Mouse (Mus musculus): ENCODE data around the gene Stard3nl. TPM values are rescaled to one million over a fixed set of nuclear protein-coding genes. Genes with fewer than 3 reads are reported as not detected.

Gene Stard3nl
- polyA plus RNA-seq, 1 experiment, result 104 TPM

GRCm38 (mm10) chr13:19410694-19411093, 15.1 kb upstream of the Stard3nl start:
- no peak for TF ChIP-seq CTCF (IDR thresholded peaks at IDR 0.05; ENCODE audit: borderline replicate concordance, extremely low read depth, insufficient read depth, insufficient read length)
- no peak for TF ChIP-seq POLR2A (IDR thresholded peaks at IDR 0.05; ENCODE audit: borderline replicate concordance, extremely low read depth, insufficient read depth, insufficient read length, poor library complexity, severe bottlenecking)
- DNase-seq (ENCODE audit: low read depth), result no peak

- TF ChIP-seq POLR2A (IDR thresholded peaks at IDR 0.05; ENCODE audit: borderline replicate concordance, extremely low read depth, insufficient read depth, insufficient read length, poor library complexity, severe bottlenecking) (no peak), CTCF (IDR thresholded peaks at IDR 0.05; ENCODE audit: borderline replicate concordance, extremely low read depth, insufficient read depth, insufficient read length) (no peak)
- no peak for DNase-seq (ENCODE audit: low read depth)
These were observed 12.4 kb upstream of the Stard3nl start for GRCm38 (mm10) chr13:19407953-19408352.

GRCm38 (mm10) chr13:19404623-19405022, 9.0 kb upstream of the Stard3nl start:
- TF ChIP-seq POLR2A (IDR thresholded peaks at IDR 0.05; ENCODE audit: borderline replicate concordance, extremely low read depth, insufficient read depth, insufficient read length, poor library complexity, severe bottlenecking), result no peak
- no peak for TF ChIP-seq CTCF (IDR thresholded peaks at IDR 0.05; ENCODE audit: borderline replicate concordance, extremely low read depth, insufficient read depth, insufficient read length)
- DNase-seq (ENCODE audit: low read depth), result no peak

- no peak for TF ChIP-seq CTCF (IDR thresholded peaks at IDR 0.05; ENCODE audit: borderline replicate concordance, extremely low read depth, insufficient read depth, insufficient read length)
- TF ChIP-seq POLR2A (IDR thresholded peaks at IDR 0.05; ENCODE audit: borderline replicate concordance, extremely low read depth, insufficient read depth, insufficient read length, poor library complexity, severe bottlenecking), result no peak
- no peak for DNase-seq (ENCODE audit: low read depth)
These were observed 552 bp downstream of the Stard3nl start for GRCm38 (mm10) chr13:19394798-19395687.

- TF ChIP-seq CTCF (IDR thresholded peaks at IDR 0.05; ENCODE audit: borderline replicate concordance, extremely low read depth, insufficient read depth, insufficient read length) (no peak), POLR2A (IDR thresholded peaks at IDR 0.05; ENCODE audit: borderline replicate concordance, extremely low read depth, insufficient read depth, insufficient read length, poor library complexity, severe bottlenecking) (no peak)
These were observed 1.4 kb downstream of the Stard3nl start for GRCm38 (mm10) chr13:19394171-19394570.

GRCm38 (mm10) chr13:19393731-19394130, 1.9 kb downstream of the Stard3nl start:
- no peak for DNase-seq (ENCODE audit: low read depth)
- TF ChIP-seq POLR2A (IDR thresholded peaks at IDR 0.05; ENCODE audit: borderline replicate concordance, extremely low read depth, insufficient read depth, insufficient read length, poor library complexity, severe bottlenecking), result no peak
- TF ChIP-seq CTCF (IDR thresholded peaks at IDR 0.05; ENCODE audit: borderline replicate concordance, extremely low read depth, insufficient read depth, insufficient read length), result no peak

More at GRCm38 (mm10) chr13:19394171-19394570, 1.4 kb downstream of the Stard3nl start:
- DNase-seq (ENCODE audit: low read depth), result peak; percentile 20

GRCm38 (mm10) chr13:19391608-19392007, 4.0 kb downstream of the Stard3nl start:
- DNase-seq (ENCODE audit: low read depth), result no peak
- TF ChIP-seq POLR2A (IDR thresholded peaks at IDR 0.05; ENCODE audit: borderline replicate concordance, extremely low read depth, insufficient read depth, insufficient read length, poor library complexity, severe bottlenecking) (no peak), CTCF (IDR thresholded peaks at IDR 0.05; ENCODE audit: borderline replicate concordance, extremely low read depth, insufficient read depth, insufficient read length) (no peak)

- no peak for DNase-seq (ENCODE audit: low read depth)
- no peak for TF ChIP-seq POLR2A (IDR thresholded peaks at IDR 0.05; ENCODE audit: borderline replicate concordance, extremely low read depth, insufficient read depth, insufficient read length, poor library complexity, severe bottlenecking)
- no peak for TF ChIP-seq CTCF (IDR thresholded peaks at IDR 0.05; ENCODE audit: borderline replicate concordance, extremely low read depth, insufficient read depth, insufficient read length)
These were observed 5.3 kb downstream of the Stard3nl start for GRCm38 (mm10) chr13:19390296-19390695.

- TF ChIP-seq CTCF (IDR thresholded peaks at IDR 0.05; ENCODE audit: borderline replicate concordance, extremely low read depth, insufficient read depth, insufficient read length) (no peak), POLR2A (IDR thresholded peaks at IDR 0.05; ENCODE audit: borderline replicate concordance, extremely low read depth, insufficient read depth, insufficient read length, poor library complexity, severe bottlenecking) (no peak)
- DNase-seq (ENCODE audit: low read depth), result peak; percentile 36
These were observed 5.7 kb downstream of the Stard3nl start for GRCm38 (mm10) chr13:19389896-19390295.

GRCm38 (mm10) chr13:19389434-19389833, 6.2 kb downstream of the Stard3nl start:
- TF ChIP-seq CTCF (IDR thresholded peaks at IDR 0.05; ENCODE audit: borderline replicate concordance, extremely low read depth, insufficient read depth, insufficient read length) (no peak), POLR2A (IDR thresholded peaks at IDR 0.05; ENCODE audit: borderline replicate concordance, extremely low read depth, insufficient read depth, insufficient read length, poor library complexity, severe bottlenecking) (no peak)
- no peak for DNase-seq (ENCODE audit: low read depth)

GRCm38 (mm10) chr13:19385226-19385625, 10.4 kb downstream of the Stard3nl start:
- no peak for TF ChIP-seq POLR2A (IDR thresholded peaks at IDR 0.05; ENCODE audit: borderline replicate concordance, extremely low read depth, insufficient read depth, insufficient read length, poor library complexity, severe bottlenecking)
- no peak for TF ChIP-seq CTCF (IDR thresholded peaks at IDR 0.05; ENCODE audit: borderline replicate concordance, extremely low read depth, insufficient read depth, insufficient read length)
- DNase-seq (ENCODE audit: low read depth), result no peak

Data from brain, embryonic 14.5 days (tissue).